Mouse (Mus musculus): ENCODE results near the gene Actr6.
"Not testable (repeated sequence)": the region's sequence is repeated elsewhere in the genome, so short reads cannot be mapped to it uniquely, and the experiment has no call there.

Gene Actr6

GRCm38 (mm10) chr10:89680517-89680916 lies 51.6 kb downstream of the Actr6 start:
- no peak for DNase-seq (ENCODE audit: low spot score)

- no peak for DNase-seq (ENCODE audit: low spot score)
Observed at GRCm38 (mm10) chr10:89679448-89679847, 52.6 kb downstream of the Actr6 start.

GRCm38 (mm10) chr10:89678054-89678453 lies 54.0 kb downstream of the Actr6 start:
- DNase-seq (ENCODE audit: low spot score): no peak

GRCm38 (mm10) chr10:89676609-89677008 lies 55.5 kb downstream of the Actr6 start:
- DNase-seq (ENCODE audit: low spot score): no peak

- not testable (repeated sequence) for DNase-seq (ENCODE audit: low spot score)
Observed at GRCm38 (mm10) chr10:89670371-89670770, 61.7 kb downstream of the Actr6 start.

- no peak for DNase-seq (ENCODE audit: low spot score)
Observed at GRCm38 (mm10) chr10:89667571-89667970, 64.5 kb downstream of the Actr6 start.

GRCm38 (mm10) chr10:89665679-89666078 lies 66.4 kb downstream of the Actr6 start:
- DNase-seq (ENCODE audit: low spot score): no peak

- no peak for DNase-seq (ENCODE audit: low spot score)
Observed at GRCm38 (mm10) chr10:89664977-89665645, 67.0 kb downstream of the Actr6 start.

Data from ovary, postnatal 14 days (tissue).